ENCODE assay signal across 26 mouse cellular contexts in the genomic region with DNA sequence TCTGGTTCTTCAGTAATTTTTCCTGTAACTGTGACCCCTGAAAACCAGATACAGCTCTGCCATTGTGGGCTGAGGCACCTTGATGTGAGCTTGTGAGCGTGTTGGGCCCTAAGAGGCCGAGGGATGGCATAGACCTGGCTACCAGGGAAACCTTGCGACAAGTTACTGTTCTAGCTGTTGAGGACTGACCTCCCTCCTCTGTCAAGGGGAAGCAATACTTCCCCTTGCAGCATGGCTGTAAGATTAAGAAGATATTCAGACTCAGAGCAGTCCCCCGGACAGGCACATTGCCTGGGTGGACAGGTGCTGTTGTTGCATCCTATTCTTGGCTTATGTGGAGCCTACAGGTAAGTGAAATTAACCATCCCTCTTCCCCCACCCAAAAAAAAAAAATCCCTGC. TPM values are rescaled to one million over a fixed set of nuclear protein-coding genes. Genes with fewer than 3 reads are reported as not detected.
"Had no signal": no experiment of that assay in that cellular context is flagged by ENCODE, and none has a peak within 500 bp of the region (broad histone marks: within the 10 kb centered on the region; RNA-seq: fewer than 3 reads in every experiment).

No protein-coding gene starts in this region.

- H3K9me3 ChIP-seq: kidney, embryonic 15.5 days; liver, embryonic 13.5 days; midbrain, embryonic 15.5 days; neural tube, embryonic 12.5 days; neural tube, embryonic 15.5 days had no signal

- H3K36me3 ChIP-seq: kidney, embryonic 15.5 days; liver, embryonic 13.5 days; midbrain, embryonic 12.5 days; midbrain, embryonic 15.5 days; neural tube, embryonic 12.5 days; neural tube, embryonic 15.5 days had no signal

- H3K9ac ChIP-seq: kidney, embryonic 15.5 days; liver, embryonic 13.5 days; midbrain, embryonic 12.5 days; midbrain, embryonic 15.5 days; neural tube, embryonic 12.5 days; neural tube, embryonic 15.5 days had no signal

- H3K27ac ChIP-seq: kidney, embryonic 15.5 days; left cerebral cortex, adult 2 months; liver, embryonic 13.5 days; midbrain, embryonic 12.5 days; midbrain, embryonic 15.5 days; neural tube, embryonic 12.5 days; neural tube, embryonic 15.5 days had no signal

- H3K4me3 ChIP-seq: kidney, embryonic 15.5 days; left cerebral cortex, adult 2 months; liver, embryonic 13.5 days; midbrain, embryonic 12.5 days; midbrain, embryonic 15.5 days; neural tube, embryonic 12.5 days; neural tube, embryonic 15.5 days had no signal

- DNase-seq: kidney, adult 11 months; kidney, adult 8-10 months; kidney, postnatal 10 days; kidney, postnatal 36 days; liver, embryonic 13.5 days; lung, adult 2 months; right cerebral cortex, adult 18-20 months; right cerebral cortex, postnatal 14 days; right cerebral cortex, postnatal 4 days; thymus, postnatal 36 days had no signal

- ATAC-seq: lung, postnatal 0 days; midbrain, embryonic 15.5 days had no signal

- H3K4me1 ChIP-seq: liver, embryonic 13.5 days; midbrain, embryonic 12.5 days; neural tube, embryonic 12.5 days; neural tube, embryonic 15.5 days had no signal

- H3K27me3 ChIP-seq: kidney, embryonic 15.5 days; liver, embryonic 13.5 days; midbrain, embryonic 12.5 days; midbrain, embryonic 15.5 days; neural tube, embryonic 12.5 days; neural tube, embryonic 15.5 days had no signal

- H3K4me2 ChIP-seq: kidney, embryonic 15.5 days; liver, embryonic 13.5 days; midbrain, embryonic 12.5 days; midbrain, embryonic 15.5 days; neural tube, embryonic 12.5 days; neural tube, embryonic 15.5 days had no signal

RNA-seq across cellular contexts. Expression of a gene that starts 51.6 kb away (rescaled TPM):
- total RNA-seq: layer of hippocampus, postnatal 25 days; left cerebral cortex, adult 2 months; left cerebral cortex, postnatal 10 days; left cerebral cortex, postnatal 36 days; liver, adult 2 months had no signal
- polyA plus RNA-seq: kidney, embryonic 15.5 days; limb, embryonic 11.5 days; limb, embryonic 14.5 days; liver, adult 2 months; liver, embryonic 13.5 days; liver, embryonic 16.5 days; lung, adult 2 months; lung, postnatal 0 days; midbrain, embryonic 12.5 days; midbrain, embryonic 15.5 days; neural tube, embryonic 12.5 days; neural tube, embryonic 15.5 days; thymus, postnatal 0 days; urinary bladder, adult 2 months had no signal
